ENCODE assay signal across 13 mouse cellular contexts in the genomic region with DNA sequence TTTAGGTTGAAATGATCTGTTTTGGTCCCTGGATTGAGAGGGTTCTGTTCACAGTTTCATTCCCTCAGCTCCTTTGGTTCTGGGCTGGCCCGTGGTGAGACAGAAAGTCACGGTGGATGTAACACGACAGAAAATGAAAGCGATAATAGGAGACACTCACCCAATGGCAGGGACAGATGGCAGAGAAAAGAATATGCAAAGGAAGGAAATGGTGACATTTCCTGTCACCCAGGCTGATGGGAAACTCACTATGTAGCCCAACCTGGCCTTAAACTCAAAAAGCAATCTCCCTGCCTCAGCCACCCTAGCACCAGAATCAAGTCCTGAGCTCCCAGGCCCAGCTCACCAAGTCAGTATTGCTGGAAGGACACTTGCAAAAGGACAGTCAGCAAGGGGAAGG. TPM values are rescaled to one million over a fixed set of nuclear protein-coding genes. Genes with fewer than 3 reads are reported as not detected.
DNase-seq lines count a peak whose midpoint lies in the region; ATAC-seq and TF ChIP-seq lines count a peak whose summit lies in the region.
"Had no signal": no experiment of that assay in that cellular context is flagged by ENCODE, and none has a peak within 500 bp of the region (broad histone marks: within the 10 kb centered on the region; RNA-seq: fewer than 3 reads in every experiment).

No protein-coding gene starts in this region.

- peak overlapping the region; percentile 41 for H3K4me3 ChIP-seq in forebrain, embryonic 10.5 days
- H3K4me3 ChIP-seq in forebrain, embryonic 15.5 days: no peak overlapping the region
- H3K4me3 ChIP-seq in forebrain, embryonic 16.5 days (replicated peaks; ENCODE audit: low read length): no peak overlapping the region
- H3K4me3 ChIP-seq in limb, embryonic 14.5 days (replicated peaks; ENCODE audit: low read length): 0 out of 2 replicates have a peak overlapping the region, but pooled peaks have one; percentile 5

- no peak overlapping the region for H3K9ac ChIP-seq in forebrain, embryonic 15.5 days (replicated peaks)
- no peak overlapping the region for H3K9ac ChIP-seq in forebrain, embryonic 16.5 days (replicated peaks; ENCODE audit: low read depth, low read length)
- H3K9ac ChIP-seq in limb, embryonic 14.5 days (ENCODE audit: low read depth, low read length, severe bottlenecking): no peak overlapping the region

- no peaks in the 10 kb centered on the region for H3K9me3 ChIP-seq in forebrain, embryonic 10.5 days
- no peaks in the 10 kb centered on the region for H3K9me3 ChIP-seq in forebrain, embryonic 15.5 days
- H3K9me3 ChIP-seq in forebrain, embryonic 16.5 days (ENCODE audit: control insufficient read depth, low read length): no peaks in the 10 kb centered on the region
- no peaks in the 10 kb centered on the region for H3K9me3 ChIP-seq in limb, embryonic 14.5 days (ENCODE audit: control insufficient read depth, low read length)

- 38% methylated on average over 4 of the region's 4 CpGs for WGBS in forebrain, embryonic 10.5 days
- 19% methylated on average over 4 of the region's 4 CpGs for WGBS in forebrain, embryonic 15.5 days
- 26% methylated on average over 4 of the region's 4 CpGs for WGBS in forebrain, embryonic 16.5 days
- WGBS in limb, embryonic 14.5 days: 54% methylated on average over 4 of the region's 4 CpGs

- H3K4me1 ChIP-seq in forebrain, embryonic 10.5 days: peaks cover 38% of the 10 kb centered on the region
- peaks cover 15% of the 10 kb centered on the region for H3K4me1 ChIP-seq in forebrain, embryonic 15.5 days
- peaks cover 9% of the 10 kb centered on the region; the same call in 1 of the 2 replicates for H3K4me1 ChIP-seq in forebrain, embryonic 16.5 days (replicated peaks; ENCODE audit: control insufficient read depth, insufficient read depth, low read length)
- H3K4me1 ChIP-seq in limb, embryonic 14.5 days (ENCODE audit: control insufficient read depth, insufficient read depth, low read length): no peaks in the 10 kb centered on the region

- TF ChIP-seq POLR2A in limb, embryonic 14.5 days (IDR thresholded peaks at IDR 0.05; ENCODE audit: borderline replicate concordance, extremely low read depth, insufficient read depth, insufficient read length): no peak

- H3K36me3 ChIP-seq in forebrain, embryonic 10.5 days (replicated peaks): no peaks in the 10 kb centered on the region
- no peaks in the 10 kb centered on the region for H3K36me3 ChIP-seq in forebrain, embryonic 15.5 days
- no peaks in the 10 kb centered on the region for H3K36me3 ChIP-seq in forebrain, embryonic 16.5 days (ENCODE audit: control insufficient read depth, insufficient read depth)
- no peaks in the 10 kb centered on the region for H3K36me3 ChIP-seq in limb, embryonic 14.5 days (ENCODE audit: control insufficient read depth, insufficient read depth, low read length)

- H3K27ac ChIP-seq in forebrain, embryonic 10.5 days: no peak overlapping the region
- H3K27ac ChIP-seq in forebrain, embryonic 15.5 days (replicated peaks): no peak overlapping the region
- H3K27ac ChIP-seq in forebrain, embryonic 16.5 days (ENCODE audit: low read length): no peak overlapping the region
- H3K27ac ChIP-seq in limb, embryonic 14.5 days (replicated peaks; ENCODE audit: low read depth, low read length): no peak overlapping the region
- H3K27ac ChIP-seq: left cerebral cortex, adult 2 months had no signal

- peaks cover 71% of the 10 kb centered on the region for H3K27me3 ChIP-seq in forebrain, embryonic 10.5 days (ENCODE audit: poor library complexity, severe bottlenecking)
- H3K27me3 ChIP-seq in forebrain, embryonic 15.5 days: peaks cover 23% of the 10 kb centered on the region
- H3K27me3 ChIP-seq in forebrain, embryonic 16.5 days (replicated peaks; ENCODE audit: control insufficient read depth, insufficient read depth, low read length): peaks cover 21% of the 10 kb centered on the region
- peaks cover 37% of the 10 kb centered on the region for H3K27me3 ChIP-seq in limb, embryonic 14.5 days (ENCODE audit: control insufficient read depth, insufficient read depth, low read length)
- H3K27me3 ChIP-seq: Patski had no signal

- DNase-seq in forebrain, embryonic 10.5 days (ENCODE audit: extremely low spot score, low spot score): no peak
- DNase-seq in CD4-positive helper T cell, adult 2 months (ENCODE audit: low read depth, low spot score): peak; percentile 22
- no peak for DNase-seq in limb, embryonic 14.5 days (ENCODE audit: low spot score)
- DNase-seq in thymus, postnatal 10 days (ENCODE audit: low spot score in 2 of 2): no peak
- no peak for DNase-seq in right cerebral cortex, adult 2 months (ENCODE audit: low spot score in 2 of 2)
- DNase-seq in spleen, postnatal 10 days (ENCODE audit: low spot score in 2 of 2): no peak
- DNase-seq: gastrocnemius, postnatal 14 days had no signal

- no peak for ATAC-seq in forebrain, embryonic 15.5 days (replicated peaks)
- ATAC-seq in forebrain, embryonic 16.5 days: no peak
- no peak for ATAC-seq in limb, embryonic 14.5 days (ENCODE audit: low FRiP score, low read depth)
- ATAC-seq: intestine, postnatal 0 days; Patski had no signal

- no peak overlapping the region for H3K4me2 ChIP-seq in forebrain, embryonic 15.5 days (replicated peaks)
- peak overlapping the region; percentile 40 for H3K4me2 ChIP-seq in forebrain, embryonic 16.5 days (ENCODE audit: low read length)
- H3K4me2 ChIP-seq in limb, embryonic 14.5 days (replicated peaks; ENCODE audit: low read depth, low read length, severe bottlenecking): no peak overlapping the region

RNA-seq across cellular contexts. Expression of gene Tmem132d, which starts 11.0 kb away (rescaled TPM):
- polyA plus RNA-seq in forebrain, embryonic 10.5 days (2016; fragmentation: Nextera tagmentation; extraction: Ambion mirVana): 0.52 and 0.73 TPM in 2 replicates
- 1.2 TPM in 2 replicates for polyA plus RNA-seq in forebrain, embryonic 15.5 days (2015; fragmentation: Nextera tagmentation; extraction: Ambion mirVana)
- 1.0 and 1.7 TPM in 2 replicates for polyA plus RNA-seq in forebrain, embryonic 16.5 days (2015; fragmentation: Nextera tagmentation; extraction: Ambion mirVana)
- 0.58 and 0.60 TPM in 2 replicates for polyA plus RNA-seq in limb, embryonic 14.5 days (2012; rRNA removed)
- 0.33 and 0.43 TPM in 2 replicates for polyA plus RNA-seq in limb, embryonic 14.5 days (2014; fragmentation: Nextera tagmentation; extraction: Ambion mirVana)
- polyA plus RNA-seq: intestine, postnatal 0 days; Patski; spleen, adult 2 months had no signal

Comparison
In these comparisons a context has a peak if more than half of its experiments do, and no peak if none do; other contexts are left out.
1. H3K4me3 ChIP-seq: peak in forebrain, embryonic 10.5 days (single experiment) and limb, embryonic 14.5 days (single experiment); none in forebrain, embryonic 15.5 days (single experiment) and forebrain, embryonic 16.5 days (single experiment).